Mouse (Mus musculus) adrenal gland, adult 8-10 months (tissue): ENCODE results near the gene Nedd4. TPM values are rescaled to one million over a fixed set of nuclear protein-coding genes. Genes with fewer than 3 reads are reported as not detected.
"Not testable (repeated sequence)": the region's sequence is repeated elsewhere in the genome, so short reads cannot be mapped to it uniquely, and the experiment has no call there.

Experiments used
- DNase-seq: peaks from one replicate; pipeline ENCODE4 v3.0.0; 2022
- total RNA-seq, 4 experiments: library from RNA; stranded (reverse); gene quantifications; 2 replicates each; pipeline ENCODE4 v1.2.4; 2022

Gene Nedd4
- total RNA-seq, 4 experiments from 2014 or later: 380 to 518 (median 475) TPM

- DNase-seq: no peak
Observed at GRCm38 (mm10) chr9:72653533-72653932, 8.6 kb upstream of the Nedd4 start.

- DNase-seq: peak; percentile 78
Observed at GRCm38 (mm10) chr9:72654593-72655242, 7.4 kb upstream of the Nedd4 start.

- DNase-seq: no peak
Observed at GRCm38 (mm10) chr9:72655602-72656001, 6.5 kb upstream of the Nedd4 start.

GRCm38 (mm10) chr9:72656491-72656890 lies 5.7 kb upstream of the Nedd4 start:
- DNase-seq: no peak

DNA sequence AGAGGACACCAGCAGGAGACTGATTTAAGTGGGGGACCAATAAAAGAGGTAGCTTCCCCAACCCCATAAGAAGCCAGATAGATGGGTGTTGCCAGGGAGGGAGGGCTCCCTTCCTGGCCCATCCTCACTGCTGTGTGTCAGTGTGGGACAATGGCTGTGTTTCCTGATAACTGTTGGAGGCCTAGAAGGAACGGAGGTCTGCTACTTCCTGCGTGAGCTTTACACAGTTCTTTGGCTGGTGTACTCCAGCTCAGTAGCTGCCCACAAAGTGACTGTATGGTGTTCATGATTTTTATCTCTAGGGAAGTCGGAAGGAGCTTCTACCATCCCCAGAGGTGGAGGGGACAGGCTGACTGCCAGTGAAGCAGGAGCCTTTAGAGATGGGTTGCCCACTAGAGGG lies 5.2 kb upstream of the Nedd4 start:
- DNase-seq: no peak

DNA sequence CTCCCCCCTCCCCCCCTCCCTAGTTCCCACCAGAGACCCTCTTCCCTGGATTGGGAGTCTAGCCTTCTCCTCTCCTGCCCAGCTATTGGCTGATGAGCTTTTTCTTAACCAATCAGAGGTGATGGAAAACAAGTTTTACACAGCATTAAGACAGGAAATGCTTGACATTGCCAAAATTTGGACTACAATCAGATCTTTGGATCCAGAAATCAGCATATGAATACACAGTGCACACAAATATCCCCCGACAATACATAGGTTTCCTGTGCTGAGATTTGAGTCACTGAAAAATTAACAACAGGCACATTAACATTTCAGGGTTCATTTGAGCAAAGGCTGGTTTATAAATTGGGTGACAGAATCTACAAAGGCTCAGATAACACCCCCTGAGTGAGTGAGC lies 4.5 kb upstream of the Nedd4 start:
- DNase-seq: no peak

DNA sequence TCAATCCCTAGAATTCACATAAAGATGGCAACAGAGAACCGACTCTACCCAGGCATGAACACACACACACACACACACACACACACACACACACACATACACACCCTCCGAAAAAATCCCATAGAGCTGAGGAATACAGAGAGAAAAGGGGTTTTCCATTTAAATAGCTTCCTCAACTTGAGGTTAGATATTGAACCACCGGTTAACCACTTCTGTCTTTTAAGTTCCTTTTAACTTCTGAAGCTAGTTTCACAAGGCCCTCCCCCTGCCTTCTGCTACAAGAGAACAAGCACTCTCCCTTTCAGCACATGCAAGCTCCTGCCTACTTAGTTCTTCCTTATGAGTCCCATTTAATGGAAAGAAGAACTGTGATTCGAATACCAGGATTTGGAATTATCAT lies 2.0 kb upstream of the Nedd4 start:
- DNase-seq: no peak

- DNase-seq: no peak
Observed at GRCm38 (mm10) chr9:72660911-72661310, 1.2 kb upstream of the Nedd4 start.

DNA sequence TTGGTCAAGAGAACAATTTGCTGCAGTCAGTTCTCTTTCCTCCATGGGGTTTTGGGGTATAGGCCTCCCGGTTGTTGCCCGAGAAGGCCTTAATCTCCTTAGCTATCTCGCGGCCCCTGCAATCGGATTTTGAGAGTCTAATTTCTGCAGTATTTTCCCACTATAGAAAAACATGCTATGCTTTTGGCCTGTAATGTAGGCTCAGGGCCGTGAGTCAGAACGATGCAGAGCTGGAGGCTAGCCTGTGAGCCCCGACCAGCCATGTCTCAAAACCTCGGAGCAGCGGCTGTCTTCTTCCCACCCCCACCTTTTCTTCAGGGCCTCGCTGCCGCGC lies 618 bp upstream of the Nedd4 start:
- no peak for DNase-seq

- DNase-seq: peak; percentile 78
Observed at GRCm38 (mm10) chr9:72662691-72663533, 766 bp downstream of the Nedd4 start.

DNA sequence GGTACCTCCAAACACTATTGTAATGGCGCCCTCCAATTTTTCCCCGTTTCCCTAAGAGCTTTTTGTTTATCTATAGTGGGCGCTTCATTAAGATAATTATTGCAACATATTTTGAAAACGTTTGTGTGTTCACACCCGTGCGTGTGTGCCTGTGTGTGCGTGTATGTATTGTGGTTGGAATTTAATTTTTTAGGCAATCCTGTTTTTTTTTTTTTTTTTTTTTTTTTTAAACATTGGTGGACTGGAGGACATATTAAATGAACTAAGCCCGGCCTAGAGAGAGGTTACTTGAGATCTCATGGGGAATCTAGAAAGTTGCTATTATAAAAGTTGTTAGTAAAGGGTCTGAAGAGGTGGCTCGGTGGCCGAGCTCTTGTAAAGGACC lies 1.4 kb downstream of the Nedd4 start:
- DNase-seq: no peak

DNA sequence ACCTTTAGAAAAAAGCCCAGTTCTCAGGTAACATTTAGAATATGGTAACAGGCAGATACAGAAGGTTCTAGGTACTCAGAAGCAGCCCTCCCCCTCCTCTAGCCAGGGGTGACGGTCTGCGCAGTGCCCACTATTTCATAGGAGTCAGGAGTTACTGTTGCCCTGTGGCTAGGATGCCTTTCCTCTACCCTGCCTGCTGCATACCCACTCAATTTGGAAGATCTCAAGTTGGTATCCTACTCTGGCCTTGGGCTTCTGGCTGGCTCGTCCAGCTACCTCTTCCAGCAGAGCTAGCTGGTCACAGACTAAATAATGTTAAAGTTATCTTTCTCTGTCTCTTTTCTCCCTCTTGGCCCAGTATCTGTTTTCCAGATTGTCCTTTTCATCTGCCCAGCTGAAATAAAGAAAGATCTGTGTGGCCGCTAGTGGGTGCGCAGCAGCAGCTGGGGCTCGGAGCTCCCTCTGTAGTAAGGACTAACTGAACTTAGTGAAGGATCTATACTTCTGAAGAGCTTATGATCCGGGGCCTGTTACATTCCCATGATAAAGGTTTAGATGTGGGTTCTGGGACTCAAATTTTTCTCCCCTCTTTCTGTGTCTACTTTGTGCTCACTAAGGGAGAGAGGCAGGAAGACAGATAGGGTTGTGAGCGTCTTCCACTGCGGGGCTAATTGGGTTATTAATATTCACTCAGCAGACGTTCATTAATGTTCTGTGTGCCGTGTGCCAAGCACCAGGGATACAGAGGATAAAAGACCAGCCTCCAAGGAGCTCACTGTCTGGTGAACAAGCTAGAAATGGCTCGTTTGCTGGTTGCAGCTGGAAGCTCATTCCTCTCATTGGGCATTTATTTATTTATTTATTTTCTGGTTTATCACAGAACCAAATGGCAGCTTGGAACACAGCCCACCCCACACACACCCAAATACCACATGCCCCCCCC lies 2.5 kb downstream of the Nedd4 start:
- DNase-seq: no peak

GRCm38 (mm10) chr9:72665517-72665916 lies 3.4 kb downstream of the Nedd4 start:
- no peak for DNase-seq

DNA sequence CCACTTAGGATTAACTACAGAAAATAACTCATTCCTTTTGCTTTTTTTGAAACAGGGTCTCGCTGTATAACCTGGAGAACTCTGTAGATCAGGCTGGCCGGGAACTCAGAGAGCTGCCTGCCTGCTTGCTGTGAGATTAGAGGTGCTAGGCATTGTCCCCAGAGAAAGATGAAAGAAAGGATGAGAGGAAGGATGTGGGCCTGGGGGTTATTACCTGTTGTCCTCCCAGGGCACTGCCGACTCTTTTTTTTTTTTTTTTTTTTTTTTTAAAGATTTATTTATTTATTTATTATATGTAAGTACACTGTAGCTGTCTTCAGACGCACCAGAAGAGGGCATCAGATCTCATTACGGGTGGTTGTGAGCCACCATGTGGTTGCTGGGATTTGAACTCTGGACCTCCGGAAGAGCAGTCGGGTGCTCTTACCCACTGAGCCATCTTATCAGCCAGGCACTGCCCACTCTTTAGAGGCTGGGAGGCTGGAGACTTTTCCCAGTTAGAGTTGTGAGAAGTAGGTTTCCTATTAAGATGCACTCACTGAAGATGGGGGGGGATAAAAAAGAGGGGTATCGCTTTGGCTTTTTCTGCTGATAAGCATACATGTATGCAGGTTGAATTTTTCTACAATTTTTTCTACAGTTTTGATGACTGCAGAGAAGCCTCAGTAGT lies 4.3 kb downstream of the Nedd4 start:
- DNase-seq: not testable (repeated sequence)

DNA sequence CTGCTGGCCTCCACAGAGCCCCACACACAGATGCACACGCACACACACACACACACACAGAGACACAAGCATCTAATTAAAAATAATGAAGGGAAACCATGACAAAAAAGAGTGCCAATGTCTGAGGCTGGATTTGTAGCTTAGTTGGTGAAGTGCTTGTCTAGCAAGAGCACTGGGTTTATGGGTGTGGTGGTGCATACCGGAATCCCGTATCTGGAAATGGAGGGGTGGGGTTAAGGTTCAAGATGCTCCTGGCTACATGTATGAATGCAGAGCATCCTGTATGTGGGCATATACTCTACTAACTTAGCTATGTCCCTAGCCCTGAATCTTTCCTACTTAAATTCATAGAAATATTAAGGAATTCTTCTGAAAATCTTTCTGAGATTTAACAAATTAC lies 5.0 kb downstream of the Nedd4 start:
- no peak for DNase-seq

GRCm38 (mm10) chr9:72669383-72669782 lies 7.2 kb downstream of the Nedd4 start:
- no peak for DNase-seq

GRCm38 (mm10) chr9:72672361-72672760 lies 10.2 kb downstream of the Nedd4 start:
- peak; percentile 63 for DNase-seq

DNA sequence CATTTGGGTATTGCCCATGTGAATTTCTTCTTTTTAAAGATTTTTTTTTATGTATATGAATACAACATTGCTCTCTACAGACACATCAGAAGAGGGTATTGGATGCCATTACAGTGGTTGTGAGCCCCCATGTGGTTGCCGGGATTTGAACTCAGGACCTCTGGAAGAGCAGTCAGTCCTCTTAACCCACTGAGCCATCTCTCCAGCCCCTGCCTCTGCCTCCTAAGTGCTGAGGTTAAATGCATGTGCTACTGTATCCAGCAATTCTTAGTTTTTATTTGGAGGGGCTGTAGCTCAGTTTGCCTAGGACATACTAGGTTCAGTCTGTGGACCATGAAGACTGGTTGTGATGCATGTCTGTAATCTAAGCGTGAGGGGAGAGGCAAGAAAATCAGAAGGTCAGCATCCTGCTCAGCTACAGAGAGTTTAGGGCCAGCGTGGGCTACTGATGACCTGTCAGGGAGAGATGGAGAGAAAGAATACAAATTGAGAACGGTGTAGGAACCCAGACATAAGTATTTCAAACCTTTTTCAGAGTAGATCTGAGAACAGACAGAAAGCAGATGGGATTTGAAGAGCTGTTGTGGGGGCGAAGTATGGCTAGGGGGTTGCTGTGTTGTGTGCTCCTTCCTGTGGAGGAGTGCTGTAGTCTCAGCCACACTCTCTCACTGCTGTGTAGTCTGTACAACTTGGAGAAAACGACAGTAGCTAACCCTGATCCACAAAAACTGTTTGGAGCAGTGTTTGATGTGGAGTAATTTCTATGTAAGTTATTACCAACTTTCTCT lies 13.0 kb downstream of the Nedd4 start:
- no peak for DNase-seq

- DNase-seq: no peak
Observed at GRCm38 (mm10) chr9:72675745-72676200, 13.6 kb downstream of the Nedd4 start.

GRCm38 (mm10) chr9:72677659-72678058 lies 15.5 kb downstream of the Nedd4 start:
- no peak for DNase-seq

DNA sequence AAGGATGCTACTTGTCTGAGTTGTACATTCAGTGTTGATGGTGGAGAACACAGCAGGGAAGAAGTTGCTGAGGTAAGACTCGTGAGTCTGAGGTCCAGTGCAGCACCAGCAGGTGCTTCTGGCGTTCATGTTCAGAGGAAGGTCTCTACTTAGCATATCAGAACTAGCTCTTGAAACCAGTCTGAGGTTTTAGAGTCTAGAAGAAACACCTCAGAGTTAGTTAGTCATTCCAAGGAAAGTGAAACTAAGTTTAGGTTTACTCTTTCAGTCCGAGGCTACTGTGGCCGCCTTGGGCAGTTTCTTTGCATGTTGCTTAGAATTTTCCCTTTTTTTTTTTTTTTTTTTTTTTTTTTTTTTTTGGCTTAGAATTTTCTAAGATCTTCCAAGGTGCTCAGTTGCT lies 16.6 kb downstream of the Nedd4 start:
- no peak for DNase-seq
